Mouse (Mus musculus) gastrocnemius, postnatal 4 days (tissue): ENCODE data around the gene Calu. TPM values are rescaled to one million over a fixed set of nuclear protein-coding genes. Genes with fewer than 3 reads are reported as not detected.
"Not testable (repeated sequence)": the region's sequence is repeated elsewhere in the genome, so short reads cannot be mapped to it uniquely, and the experiment has no call there.

ENCODE experiments used
- DNase-seq, 2 experiments: peaks; one replicate each; pipeline ENCODE4 v3.0.0; 2021 to 2022; ENCODE audit warnings: low spot score in 2 of 2, mixed read lengths in 2 of 2
- total RNA-seq, 2 experiments: library from RNA; stranded (reverse); gene quantifications; 2 replicates each; pipeline ENCODE4 v1.2.3; 2021

The Calu gene
- total RNA-seq, 2 experiments from 2014 or later = 266 to 268 TPM

GRCm38 (mm10) chr6:29360211-29360610 is 12.3 kb downstream of the Calu start:
- DNase-seq = no peak

GRCm38 (mm10) chr6:29362246-29363128 is 14.6 kb downstream of the Calu start:
- DNase-seq = no peak

- DNase-seq = no peak
Measured at GRCm38 (mm10) chr6:29363129-29363515, 15.3 kb downstream of the Calu start.

- DNase-seq = no peak
Measured at GRCm38 (mm10) chr6:29365277-29365676, 17.4 kb downstream of the Calu start.

GRCm38 (mm10) chr6:29377386-29377785 is 29.5 kb downstream of the Calu start:
- DNase-seq = no peak

- no peak for DNase-seq
Measured at GRCm38 (mm10) chr6:29378678-29379077, 30.8 kb downstream of the Calu start.

GRCm38 (mm10) chr6:29379954-29380353 is 32.1 kb downstream of the Calu start:
- no peak for DNase-seq

- DNase-seq = no peak
Measured at GRCm38 (mm10) chr6:29382442-29382841, 34.6 kb downstream of the Calu start.

GRCm38 (mm10) chr6:29388052-29388518 is 40.2 kb downstream of the Calu start, which contains the start of gene Opn1sw:
Opn1sw (minus strand) TSS chr6:29388468.
- peak in 1 of 2 experiments; percentile 14 for DNase-seq

- peak; percentile 88 to 95 for DNase-seq
Measured at GRCm38 (mm10) chr6:29388606-29389080, 40.8 kb downstream of the Calu start.

- no peak for DNase-seq
Measured at GRCm38 (mm10) chr6:29389425-29389824, 41.6 kb downstream of the Calu start.

- DNase-seq = not testable (repeated sequence)
Measured at GRCm38 (mm10) chr6:29390500-29390899, 42.6 kb downstream of the Calu start.

- DNase-seq = not testable (repeated sequence)
Measured at GRCm38 (mm10) chr6:29391241-29391640, 43.4 kb downstream of the Calu start.

- no peak for DNase-seq
Measured at GRCm38 (mm10) chr6:29391802-29392201, 43.9 kb downstream of the Calu start.

GRCm38 (mm10) chr6:29394286-29394685 is 46.4 kb downstream of the Calu start:
- DNase-seq = no peak

- peak; percentile 50 to 63 for DNase-seq
Measured at GRCm38 (mm10) chr6:29395910-29396713, 48.2 kb downstream of the Calu start, which contains the start of gene Ccdc136. Ccdc136 (plus strand) TSS chr6:29396309.

GRCm38 (mm10) chr6:29396714-29397540 is 49.1 kb downstream of the Calu start:
- DNase-seq = no peak

GRCm38 (mm10) chr6:29397575-29397974 is 49.7 kb downstream of the Calu start:
- DNase-seq = no peak

- no peak for DNase-seq
Measured at GRCm38 (mm10) chr6:29399851-29400250, 52.0 kb downstream of the Calu start.

- DNase-seq = peak in 1 of 2 experiments; percentile 34
Measured at GRCm38 (mm10) chr6:29402693-29403342, 54.9 kb downstream of the Calu start.
